Mouse (Mus musculus): ENCODE data around the gene Diexf. TPM values are rescaled to one million over a fixed set of nuclear protein-coding genes. Genes with fewer than 3 reads are reported as not detected.

The Diexf gene
- polyA plus RNA-seq, 1 experiment from 2014 or later, result 7.3 TPM

DNA sequence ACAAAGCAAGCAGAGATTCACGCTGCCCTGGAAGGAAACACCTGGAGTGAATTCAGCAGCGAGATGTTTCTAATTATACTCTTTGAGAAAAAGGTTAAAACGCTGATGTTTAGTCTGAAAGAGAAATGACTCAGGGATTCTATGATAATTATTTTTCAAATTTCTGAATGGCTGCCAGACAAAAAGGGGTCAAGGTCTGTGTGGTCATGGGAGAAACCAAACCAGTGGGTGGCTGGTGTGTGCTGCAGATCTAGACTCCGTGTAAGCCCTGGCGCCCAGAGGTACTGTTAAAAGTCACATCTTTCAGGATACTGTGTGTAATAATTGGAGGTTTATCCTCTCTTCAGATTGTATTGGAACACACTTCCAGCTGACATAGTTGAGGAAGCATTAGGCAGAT lies 75.7 kb downstream of the Diexf start:
- H3K27me3 ChIP-seq (ENCODE audit: control insufficient read depth, insufficient read depth, low read length), result no peaks in the 10 kb centered on the region
- H3K4me2 ChIP-seq (ENCODE audit: low read depth, low read length), result no peak overlapping the region
- no peak for ATAC-seq (replicated peaks; ENCODE audit: extremely low read depth, insufficient read depth, low FRiP score)
- H3K9ac ChIP-seq (ENCODE audit: low read length), result no peak overlapping the region
- no peaks in the 10 kb centered on the region for H3K36me3 ChIP-seq (ENCODE audit: control insufficient read depth, insufficient read depth)
- no peaks in the 10 kb centered on the region for H3K9me3 ChIP-seq (replicated peaks; ENCODE audit: control insufficient read depth, low read length)
- 65% methylated on average over 5 of the region's 5 CpGs for WGBS
- H3K4me3 ChIP-seq (ENCODE audit: low read length), result no peak overlapping the region
- H3K27ac ChIP-seq (ENCODE audit: low read length), result no peak overlapping the region
- H3K4me1 ChIP-seq (ENCODE audit: control insufficient read depth, insufficient read depth, low read length), result no peaks in the 10 kb centered on the region

DNA sequence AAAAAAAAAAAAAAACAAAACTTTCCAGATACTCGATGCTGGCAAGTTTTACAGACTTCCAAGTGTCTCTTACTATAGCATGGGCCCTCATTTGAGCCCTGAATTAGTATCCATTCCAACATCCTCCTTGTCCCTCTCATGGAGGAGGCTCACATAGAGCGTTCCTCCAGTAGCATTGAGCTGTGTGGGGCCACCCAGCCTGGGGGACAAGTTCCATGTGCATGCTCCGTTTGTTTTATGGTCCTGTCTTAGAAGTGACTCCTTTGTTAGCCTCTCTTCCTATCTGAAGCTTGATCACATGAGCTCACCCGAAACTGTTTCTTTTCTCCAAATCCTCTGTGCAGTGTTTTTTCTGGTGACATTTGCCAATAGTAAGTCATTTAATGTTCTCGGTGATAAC lies 77.0 kb downstream of the Diexf start:
- Histone ChIP-seq H3K9ac (ENCODE audit: low read length) (no peak overlapping the region), H3K4me2 (ENCODE audit: low read depth, low read length) (no peak overlapping the region), H3K27me3 (ENCODE audit: control insufficient read depth, insufficient read depth, low read length) (no peaks in the 10 kb centered on the region), H3K4me1 (ENCODE audit: control insufficient read depth, insufficient read depth, low read length) (no peaks in the 10 kb centered on the region), H3K9me3 (replicated peaks; ENCODE audit: control insufficient read depth, low read length) (no peaks in the 10 kb centered on the region), H3K4me3 (ENCODE audit: low read length) (no peak overlapping the region), H3K36me3 (ENCODE audit: control insufficient read depth, insufficient read depth) (no peaks in the 10 kb centered on the region), H3K27ac (ENCODE audit: low read length) (no peak overlapping the region)
- ATAC-seq (replicated peaks; ENCODE audit: extremely low read depth, insufficient read depth, low FRiP score), result no peak
- WGBS, result 70% methylated on average over 5 of the region's 5 CpGs

DNA sequence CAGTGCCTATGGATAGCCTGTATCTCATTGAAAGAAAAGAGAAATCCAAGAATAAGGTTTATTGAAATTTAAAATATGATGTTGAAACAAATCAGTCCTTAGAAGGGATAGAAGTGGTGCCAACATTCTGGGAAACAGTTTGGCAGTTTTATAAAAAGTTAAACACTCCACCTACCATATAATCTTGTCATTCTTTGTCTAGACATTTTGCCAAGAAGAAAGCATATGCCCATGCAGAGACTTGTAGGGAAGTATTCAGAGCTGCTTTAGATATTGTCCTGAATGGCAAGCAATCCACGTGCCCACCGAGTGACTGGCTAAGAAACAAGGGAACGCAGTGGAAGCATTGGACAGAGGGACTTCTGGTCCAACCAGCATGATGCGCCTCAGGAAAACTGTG lies 82.5 kb downstream of the Diexf start:
- no peaks in the 10 kb centered on the region for H3K36me3 ChIP-seq (ENCODE audit: control insufficient read depth, insufficient read depth)
- no peak overlapping the region for H3K9ac ChIP-seq (ENCODE audit: low read length)
- H3K27ac ChIP-seq (ENCODE audit: low read length), result no peak overlapping the region
- ATAC-seq (replicated peaks; ENCODE audit: extremely low read depth, insufficient read depth, low FRiP score), result no peak
- H3K4me1 ChIP-seq (ENCODE audit: control insufficient read depth, insufficient read depth, low read length), result no peaks in the 10 kb centered on the region
- 83% methylated on average over 4 of the region's 4 CpGs for WGBS
- no peak overlapping the region for H3K4me2 ChIP-seq (ENCODE audit: low read depth, low read length)
- H3K9me3 ChIP-seq (replicated peaks; ENCODE audit: control insufficient read depth, low read length), result no peaks in the 10 kb centered on the region
- no peak overlapping the region for H3K4me3 ChIP-seq (ENCODE audit: low read length)
- no peaks in the 10 kb centered on the region for H3K27me3 ChIP-seq (ENCODE audit: control insufficient read depth, insufficient read depth, low read length)

DNA sequence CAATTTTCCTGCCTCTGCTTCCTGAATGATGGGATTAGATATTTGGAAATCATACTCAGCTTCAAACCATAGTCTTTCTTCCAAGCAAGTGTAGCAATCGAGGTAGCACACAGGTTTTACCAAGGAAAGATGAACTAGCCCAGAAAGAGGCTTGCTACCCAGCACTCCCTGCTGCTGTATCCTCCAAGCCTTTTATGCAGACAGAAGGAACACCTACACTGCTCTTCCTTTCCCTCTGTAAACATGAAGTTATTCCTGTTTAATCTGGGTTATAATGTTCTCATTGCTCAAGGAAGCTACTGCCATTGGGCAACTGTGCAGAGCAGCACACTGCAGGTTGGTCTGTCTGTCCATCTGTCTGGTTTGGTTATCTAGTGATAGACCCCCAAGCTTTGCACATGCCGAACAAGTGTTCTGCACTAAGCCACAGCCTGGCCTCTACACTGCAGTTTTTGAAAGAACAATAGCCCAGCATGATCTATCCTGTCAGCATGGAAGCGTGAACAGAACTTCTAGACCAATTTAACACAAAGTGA lies 87.2 kb downstream of the Diexf start:
- WGBS, result 63% methylated on average over 3 of the region's 3 CpGs
- no peak for ATAC-seq (replicated peaks; ENCODE audit: extremely low read depth, insufficient read depth, low FRiP score)

More for the DNA sequence above, 87.2 kb downstream of the Diexf start:
- H3K27ac ChIP-seq (ENCODE audit: low read length), result no peak overlapping the region
- no peaks in the 10 kb centered on the region for H3K27me3 ChIP-seq (ENCODE audit: control insufficient read depth, insufficient read depth, low read length)
- no peaks in the 10 kb centered on the region for H3K9me3 ChIP-seq (replicated peaks; ENCODE audit: control insufficient read depth, low read length)
- no peak overlapping the region for H3K4me2 ChIP-seq (ENCODE audit: low read depth, low read length)
- H3K4me1 ChIP-seq (ENCODE audit: control insufficient read depth, insufficient read depth, low read length), result no peaks in the 10 kb centered on the region
- H3K9ac ChIP-seq (ENCODE audit: low read length), result no peak overlapping the region
- H3K36me3 ChIP-seq (ENCODE audit: control insufficient read depth, insufficient read depth), result no peaks in the 10 kb centered on the region
- no peak overlapping the region for H3K4me3 ChIP-seq (ENCODE audit: low read length)

Other genes starting within 250 kb of the Diexf start
- 0.24 and 0.34 TPM in 2 replicates for gene Syt14, start 94.5 kb downstream of the Diexf start, polyA plus RNA-seq (2015; fragmentation: Nextera tagmentation; extraction: Ambion mirVana)
- 5.3 and 5.6 TPM in 2 replicates for gene Irf6, start 22.8 kb upstream of the Diexf start, polyA plus RNA-seq (2015; fragmentation: Nextera tagmentation; extraction: Ambion mirVana)
- 11.5 and 11.7 TPM in 2 replicates for gene A130010J15Rik, start 37.8 kb upstream of the Diexf start, polyA plus RNA-seq (2015; fragmentation: Nextera tagmentation; extraction: Ambion mirVana)
- 5.9 and 13.3 TPM in 2 replicates for gene Traf3ip3, start 71.4 kb upstream of the Diexf start, polyA plus RNA-seq (2015; fragmentation: Nextera tagmentation; extraction: Ambion mirVana)
- gene Lamb3, start 77.4 kb upstream of the Diexf start, polyA plus RNA-seq (2015; fragmentation: Nextera tagmentation; extraction: Ambion mirVana), result 9.6 and 11.6 TPM in 2 replicates
- 3.7 and 9.5 TPM in 2 replicates for gene Hsd11b1, start 133.8 kb upstream of the Diexf start, polyA plus RNA-seq (2015; fragmentation: Nextera tagmentation; extraction: Ambion mirVana)
- gene G0s2, start 142.9 kb upstream of the Diexf start, polyA plus RNA-seq (2015; fragmentation: Nextera tagmentation; extraction: Ambion mirVana), result 118 and 147 TPM in 2 replicates
- gene Camk1g, start 240.0 kb upstream of the Diexf start, polyA plus RNA-seq (2015; fragmentation: Nextera tagmentation; extraction: Ambion mirVana), result 13.6 and 16.6 TPM in 2 replicates

All from heart, embryonic 16.5 days (tissue).